Mouse (Mus musculus): ENCODE data around the gene Vmn2r42. TPM values are rescaled to one million over a fixed set of nuclear protein-coding genes. Genes with fewer than 3 reads are reported as not detected.
"Not testable (repeated sequence)": the region's sequence is repeated elsewhere in the genome, so short reads cannot be mapped to it uniquely, and the experiment has no call there.

The Vmn2r42 gene
- not detected for total RNA-seq (2021)
- long read RNA-seq, experiment 1, result 0 reads
- long read RNA-seq, experiment 2, result 0 reads

GRCm38 (mm10) chr7:8200220-8200619 is at the start of gene Vmn2r42:
TSS of gene Vmn2r42 (minus strand) at chr7:8200320.
- not testable (repeated sequence) for DNase-seq (ENCODE audit: low spot score in 2 of 2)

GRCm38 (mm10) chr7:8161554-8161953 is 38.6 kb downstream of the Vmn2r42 start, which contains the start of gene Vmn2r41:
TSS of gene Vmn2r41 (minus strand) at chr7:8161654.
- DNase-seq (ENCODE audit: low spot score in 2 of 2), result not testable (repeated sequence)

Other genes with a start within 250 kb of the Vmn2r42 start
- gene Vmn2r41, start 38.7 kb downstream of the Vmn2r42 start, total RNA-seq (2021), result not detected
- gene Vmn2r43, start 60.3 kb upstream of the Vmn2r42 start, total RNA-seq (2021), result not detected
- gene Vmn2r44, start 183.0 kb upstream of the Vmn2r42 start, total RNA-seq (2021), result not detected